Mouse (Mus musculus) liver, embryonic 13.5 days (tissue): ENCODE results near the gene Slc25a22. TPM values are rescaled to one million over a fixed set of nuclear protein-coding genes. Genes with fewer than 3 reads are reported as not detected.
A peak's percentile ranks its signal among the peaks of the same experiment; 100 is the strongest.

Source experiments
- ATAC-seq: fragments of 200-750 bp; cut with Nextera tagmentation; 2 replicates; pipeline ENCODE4 v1.8.0; 2017; ENCODE audit warnings: low read depth, mild to moderate bottlenecking, moderate number of reproducible peaks, moderate library complexity
- DNase-seq: peaks from one replicate; pipeline ENCODE4 v3.0.0; 2022
- H3K27ac ChIP-seq: fragments of 300-500 bp; sonication (generic); 2 replicates; pipeline ENCODE4 v1.5.1; 2015; ENCODE audit warnings: moderate library complexity, mild to moderate bottlenecking, inconsistent platforms
- H3K27me3 ChIP-seq: fragments of 300-500 bp; sonication (generic); 2 replicates; pipeline ENCODE4 v1.6.1; 2015; ENCODE audit warnings: mild to moderate bottlenecking, inconsistent platforms
- H3K36me3 ChIP-seq: fragments of 300-500 bp; sonication (generic); 2 replicates; pipeline ENCODE4 v1.6.1; 2015; ENCODE audit warnings: mild to moderate bottlenecking, inconsistent platforms
- H3K4me1 ChIP-seq: fragments of 300-500 bp; sonication (generic); replicated peaks from 2 replicates; pipeline ENCODE4 v1.6.1; 2015; ENCODE audit warnings: inconsistent platforms
- H3K4me2 ChIP-seq: fragments of 300-500 bp; sonication (generic); 2 replicates; pipeline ENCODE4 v1.6.1; 2015; ENCODE audit warnings: inconsistent platforms, mild to moderate bottlenecking, moderate library complexity
- H3K4me3 ChIP-seq: fragments of 300-500 bp; sonication (generic); replicated peaks from 2 replicates; pipeline ENCODE4 v1.5.1; 2015; ENCODE audit warnings: mild to moderate bottlenecking, inconsistent platforms
- H3K9ac ChIP-seq: fragments of 300-500 bp; sonication (generic); 2 replicates; pipeline ENCODE4 v1.6.1; 2015; ENCODE audit warnings: mild to moderate bottlenecking, inconsistent platforms
- H3K9me3 ChIP-seq: fragments of 300-500 bp; sonication (generic); replicated peaks from 2 replicates; pipeline ENCODE4 v1.6.1; 2016; ENCODE audit warnings: inconsistent platforms
- whole genome bisulfite sequencing: fragments of 180-500 bp; shearing (Covaris S2); methylation state at CpG from one replicate; pipeline ENCODE4 v1.1.7; 2015; ENCODE audit not compliant: insufficient replicate concordance; 5-methylcytosine and 5-hydroxymethylcytosine counted together
- polyA plus RNA-seq: library from polyadenylated mRNA; unstranded; fragments of >200 nt; fragmentation: Nextera tagmentation; extraction: Ambion mirVana; gene quantifications from 2 replicates; pipeline ENCODE4 v1.2.1, GENCODE M21; 2015

Gene Slc25a22
- polyA plus RNA-seq, 1 experiment from 2014 or later = 16.6 TPM

- WGBS = 92% methylated on average over 9 of the region's 9 CpGs
- Histone ChIP-seq H3K27ac (peak overlapping the region; percentile 18; the same call in 1 of the 2 replicates), H3K27me3 (no peaks in the 10 kb centered on the region), H3K9me3 (no peaks in the 10 kb centered on the region), H3K9ac (peak overlapping the region; percentile 83), H3K4me3 (no peak overlapping the region; the same call in 1 of the 2 replicates), H3K4me2 (peak overlapping the region; percentile 97), H3K36me3 (peaks cover 54% of the 10 kb centered on the region), H3K4me1 (peaks cover 71% of the 10 kb centered on the region)
- no peak for ATAC-seq
- no peak for DNase-seq
Measured at GRCm38 (mm10) chr7:141441460-141441859, 3.8 kb upstream of the Slc25a22 start.

DNA sequence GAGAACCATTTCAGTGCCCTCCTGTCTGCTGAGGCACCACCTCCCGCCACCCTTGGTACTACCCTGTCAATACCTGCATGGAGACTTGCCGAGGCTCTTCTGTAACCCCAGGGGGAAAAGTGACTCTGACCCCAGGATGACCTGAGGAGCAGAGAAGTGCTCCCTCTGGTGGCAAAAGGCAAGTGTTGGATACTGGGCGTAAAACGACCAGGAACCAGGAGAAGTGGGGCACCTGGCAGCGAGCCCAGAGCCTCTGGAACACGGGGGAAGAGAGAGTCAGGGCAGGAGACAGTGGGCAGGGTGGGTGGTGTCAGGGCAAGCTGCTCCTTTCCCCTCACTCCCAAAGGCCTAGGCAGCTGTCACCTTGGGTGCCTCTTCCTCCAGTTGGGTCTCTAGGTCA, 2.9 kb upstream of the Slc25a22 start:
- ATAC-seq = no peak
- H3K27me3 ChIP-seq = no peaks in the 10 kb centered on the region
- H3K27ac ChIP-seq = no peak overlapping the region
- no peak overlapping the region for H3K4me3 ChIP-seq
- H3K36me3 ChIP-seq = peaks cover 54% of the 10 kb centered on the region
- H3K4me2 ChIP-seq = no peak overlapping the region
- peaks cover 78% of the 10 kb centered on the region for H3K4me1 ChIP-seq
- DNase-seq = no peak
- H3K9me3 ChIP-seq = no peaks in the 10 kb centered on the region
- 42% methylated on average over 6 of the region's 6 CpGs for WGBS
- H3K9ac ChIP-seq = no peak overlapping the region

DNA sequence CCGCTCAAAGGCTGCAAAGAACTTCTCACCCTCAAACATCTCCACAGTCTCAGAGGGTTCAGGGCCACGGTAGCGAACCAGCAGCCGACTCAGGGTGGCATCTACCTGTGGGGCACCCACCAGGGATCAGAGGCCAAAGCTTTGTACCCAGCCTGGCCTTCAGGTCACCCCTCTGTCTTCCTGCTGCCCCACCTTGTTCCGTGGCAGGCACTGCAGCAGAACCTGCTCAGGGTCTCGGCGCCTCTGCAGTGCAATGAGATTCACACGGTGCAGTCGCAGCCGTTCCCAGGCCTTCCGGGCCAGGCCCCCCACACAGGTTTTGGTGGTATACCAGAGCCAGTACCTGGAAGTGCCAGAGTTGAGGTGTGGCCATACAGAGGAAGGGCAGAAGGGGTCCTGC, 2.1 kb upstream of the Slc25a22 start:
- H3K4me1 ChIP-seq = peaks cover 84% of the 10 kb centered on the region
- no peaks in the 10 kb centered on the region for H3K27me3 ChIP-seq
- peaks cover 54% of the 10 kb centered on the region for H3K36me3 ChIP-seq
- WGBS = 90% methylated on average over 11 of the region's 11 CpGs
- no peak overlapping the region for H3K4me3 ChIP-seq
- no peak overlapping the region for H3K27ac ChIP-seq
- ATAC-seq = no peak
- no peak overlapping the region for H3K4me2 ChIP-seq
- H3K9me3 ChIP-seq = no peaks in the 10 kb centered on the region
- H3K9ac ChIP-seq = no peak overlapping the region
- DNase-seq = no peak

DNA sequence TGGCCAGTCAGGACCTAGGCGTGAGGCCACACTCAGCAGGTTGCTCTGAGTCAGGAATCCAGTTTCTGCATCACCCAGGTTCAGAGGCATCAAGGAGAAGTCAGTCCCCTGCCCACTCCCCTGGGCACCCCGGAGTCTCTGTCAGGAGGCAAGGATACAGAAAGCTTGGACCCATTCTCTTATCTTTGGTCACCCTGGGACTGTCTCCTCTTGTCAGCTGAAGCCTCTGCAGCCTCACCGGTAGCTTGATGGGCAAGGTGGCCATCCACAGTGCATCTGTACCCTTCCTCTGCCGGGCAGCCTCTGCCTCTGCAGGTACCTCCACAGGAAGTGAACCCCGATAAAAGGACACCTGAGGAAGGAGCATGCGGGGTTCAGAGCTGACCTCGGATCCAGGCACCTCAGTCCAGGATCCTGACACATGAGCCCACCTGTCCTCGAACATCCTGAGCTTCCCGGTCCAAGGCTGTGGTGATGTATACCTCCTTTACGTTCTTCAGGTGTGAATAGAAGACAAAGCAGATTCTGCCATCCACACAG, 1.5 kb upstream of the Slc25a22 start:
- WGBS = 91% methylated on average over 10 of the region's 10 CpGs
- Histone ChIP-seq H3K4me2 (no peak overlapping the region), H3K27ac (no peak overlapping the region; the same call in 1 of the 2 replicates), H3K27me3 (no peaks in the 10 kb centered on the region), H3K4me3 (no peak overlapping the region), H3K36me3 (peaks cover 54% of the 10 kb centered on the region), H3K9me3 (no peaks in the 10 kb centered on the region), H3K4me1 (peaks cover 84% of the 10 kb centered on the region), H3K9ac (no peak overlapping the region)
- ATAC-seq = no peak
- DNase-seq = no peak

DNA sequence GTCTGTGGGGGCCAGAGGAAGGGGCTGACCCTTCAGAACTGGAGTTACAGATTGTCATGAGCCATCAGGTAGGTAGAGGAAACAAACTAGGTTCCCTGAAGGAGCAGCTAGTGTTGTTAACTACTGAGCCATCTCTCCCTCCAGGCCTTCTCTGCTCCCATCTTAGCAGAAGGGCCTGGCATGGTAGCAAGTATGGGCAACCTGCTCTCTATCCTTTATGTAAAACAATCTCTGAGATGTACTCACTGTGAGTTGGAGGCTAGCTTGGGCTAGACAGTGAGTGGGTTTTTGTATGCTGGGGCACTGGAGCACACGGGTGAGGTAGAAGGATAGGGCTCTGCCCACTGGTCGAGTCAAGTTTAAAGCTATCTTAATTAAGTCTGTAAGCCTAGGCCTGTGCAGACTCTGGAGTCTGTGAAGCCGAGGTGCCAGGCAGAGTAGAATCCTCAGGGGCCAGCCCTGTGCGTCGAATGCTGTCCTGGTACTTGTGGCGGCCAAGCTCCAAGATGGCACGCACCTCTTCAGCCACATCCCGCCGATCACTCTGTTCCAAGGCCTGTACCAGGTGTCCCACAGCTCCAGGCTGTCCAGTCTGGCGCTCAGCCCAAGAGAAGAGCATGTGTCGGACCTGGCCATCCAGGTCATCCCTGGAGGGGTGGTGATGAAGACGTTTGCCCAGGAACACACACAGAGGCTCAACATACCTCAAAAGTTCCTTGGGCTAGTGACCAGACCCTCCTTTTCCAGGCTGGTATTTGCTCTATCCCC, 693 bp upstream of the Slc25a22 start:
- Histone ChIP-seq H3K27ac (peak overlapping the region; percentile 36), H3K4me2 (no peak overlapping the region), H3K9ac (peak overlapping the region; percentile 83; the same call in 1 of the 2 replicates), H3K36me3 (peaks cover 61% of the 10 kb centered on the region), H3K9me3 (no peaks in the 10 kb centered on the region), H3K4me3 (no peak overlapping the region), H3K27me3 (no peaks in the 10 kb centered on the region), H3K4me1 (peaks cover 86% of the 10 kb centered on the region)
- no peak for DNase-seq
- no peak for ATAC-seq
- WGBS = 86% methylated on average over 12 of the region's 12 CpGs

GRCm38 (mm10) chr7:141436523-141436892, 1.2 kb downstream of the Slc25a22 start:
- Histone ChIP-seq H3K4me1 (peaks cover 81% of the 10 kb centered on the region), H3K9me3 (no peaks in the 10 kb centered on the region), H3K4me3 (peak overlapping the region; percentile 71), H3K4me2 (peak overlapping the region; percentile 93), H3K27ac (peak overlapping the region; percentile 75), H3K9ac (peak overlapping the region; percentile 83), H3K36me3 (peaks cover 64% of the 10 kb centered on the region), H3K27me3 (no peaks in the 10 kb centered on the region)
- DNase-seq = no peak
- no peak for ATAC-seq
- WGBS = 43% methylated on average over 2 of the region's 2 CpGs

GRCm38 (mm10) chr7:141435856-141436522, 1.7 kb downstream of the Slc25a22 start:
- H3K4me1 ChIP-seq = peaks cover 76% of the 10 kb centered on the region
- H3K36me3 ChIP-seq = peaks cover 64% of the 10 kb centered on the region
- H3K4me3 ChIP-seq = peak overlapping the region; percentile 71
- WGBS = 64% methylated on average over 9 of the region's 9 CpGs
- H3K27me3 ChIP-seq = no peaks in the 10 kb centered on the region
- no peak for DNase-seq
- peak overlapping the region; percentile 93 for H3K4me2 ChIP-seq
- H3K27ac ChIP-seq = peak overlapping the region; percentile 75
- peak overlapping the region; percentile 83 for H3K9ac ChIP-seq
- no peaks in the 10 kb centered on the region for H3K9me3 ChIP-seq
- no peak for ATAC-seq

- H3K27me3 ChIP-seq = no peaks in the 10 kb centered on the region
- ATAC-seq = peak; percentile 71
- peak overlapping the region; percentile 75 for H3K27ac ChIP-seq
- 5% methylated on average over 17 of the region's 17 CpGs for WGBS
- peak overlapping the region; percentile 60 for H3K9ac ChIP-seq
- peak; percentile 78 for DNase-seq
- H3K4me3 ChIP-seq = peak overlapping the region; percentile 71
- H3K36me3 ChIP-seq = peaks cover 64% of the 10 kb centered on the region
- H3K4me2 ChIP-seq = peak overlapping the region; percentile 93
- H3K4me1 ChIP-seq = peaks cover 74% of the 10 kb centered on the region
- no peaks in the 10 kb centered on the region for H3K9me3 ChIP-seq
Measured at GRCm38 (mm10) chr7:141435129-141435855, 2.4 kb downstream of the Slc25a22 start.

- peak overlapping the region; percentile 93 for H3K4me2 ChIP-seq
- H3K27me3 ChIP-seq = no peaks in the 10 kb centered on the region
- H3K4me1 ChIP-seq = peaks cover 78% of the 10 kb centered on the region
- peak overlapping the region; percentile 40 for H3K27ac ChIP-seq
- no peak for DNase-seq
- no peak for ATAC-seq
- peak overlapping the region; percentile 60 for H3K9ac ChIP-seq
- WGBS = 33% methylated on average over 8 of the region's 8 CpGs
- H3K36me3 ChIP-seq = peaks cover 58% of the 10 kb centered on the region
- H3K9me3 ChIP-seq = no peaks in the 10 kb centered on the region
- H3K4me3 ChIP-seq = peak overlapping the region; percentile 71
Measured at GRCm38 (mm10) chr7:141434464-141434863, 3.2 kb downstream of the Slc25a22 start.

GRCm38 (mm10) chr7:141433517-141434400, 3.9 kb downstream of the Slc25a22 start:
- no peak for DNase-seq
- H3K36me3 ChIP-seq = peaks cover 51% of the 10 kb centered on the region
- peaks cover 81% of the 10 kb centered on the region for H3K4me1 ChIP-seq
- H3K27me3 ChIP-seq = no peaks in the 10 kb centered on the region
- no peaks in the 10 kb centered on the region for H3K9me3 ChIP-seq
- H3K9ac ChIP-seq = no peak overlapping the region
- H3K4me2 ChIP-seq = peak overlapping the region; percentile 93
- peak overlapping the region; percentile 71 for H3K4me3 ChIP-seq
- no peak overlapping the region for H3K27ac ChIP-seq
- 77% methylated on average over 15 of the region's 15 CpGs for WGBS
- no peak for ATAC-seq
